ENCODE assay signal across 9 mouse cellular contexts in genomic region chr4:149886298-149887271, GRCm38 (mm10).
DNase-seq lines count a peak whose midpoint lies in the region; ATAC-seq and TF ChIP-seq lines count a peak whose summit lies in the region.
"Had no signal": no experiment of that assay in that cellular context is flagged by ENCODE, and none has a peak within 500 bp of the region (broad histone marks: within the 10 kb centered on the region; RNA-seq: fewer than 3 reads in every experiment).

No protein-coding gene starts in this region.

- DNase-seq in layer of hippocampus, adult 2 months (ENCODE audit: low spot score in 2 of 2): no peak
- DNase-seq in layer of hippocampus, postnatal 14 days (ENCODE audit: low spot score in 2 of 2): no peak
- DNase-seq in adrenal gland, postnatal 36 days: peak; percentile 43 to 73
- no peak for DNase-seq in heart, postnatal 0 days (ENCODE audit: low spot score)
- DNase-seq in left cerebral cortex, postnatal 25 days (ENCODE audit: low spot score in 2 of 2): no peak
- no peak for DNase-seq in left cerebral cortex, postnatal 10 days (ENCODE audit: extremely low spot score in 1 of 2, low spot score in 2 of 2)
- DNase-seq in right cerebral cortex, postnatal 25 days: no peak

- no peak overlapping the region for H3K4me2 ChIP-seq in heart, postnatal 0 days (ENCODE audit: low read depth, low read length)
- no peak overlapping the region for H3K4me2 ChIP-seq in limb, embryonic 12.5 days

- H3K27me3 ChIP-seq in heart, postnatal 0 days (ENCODE audit: control insufficient read depth, insufficient read depth, low read length): peaks cover 3% of the 10 kb centered on the region; the same call in 1 of the 2 replicates
- H3K27me3 ChIP-seq in limb, embryonic 12.5 days: no peaks in the 10 kb centered on the region

- no peak overlapping the region for H3K9ac ChIP-seq in heart, postnatal 0 days (replicated peaks; ENCODE audit: low read depth, low read length)
- no peak overlapping the region for H3K9ac ChIP-seq in limb, embryonic 12.5 days (replicated peaks)
- H3K9ac ChIP-seq: liver, embryonic 14.5 days had no signal

- no peak for TF ChIP-seq CTCF in layer of hippocampus, adult 2 months (conservative IDR thresholded peaks at IDR 0.05)
- no peak for TF ChIP-seq CTCF in heart, postnatal 0 days (IDR thresholded peaks at IDR 0.05; ENCODE audit: low read depth)

- TF ChIP-seq EP300 in heart, postnatal 0 days (IDR thresholded peaks at IDR 0.05; ENCODE audit: low read depth): no peak

- H3K4me1 ChIP-seq in heart, postnatal 0 days (ENCODE audit: control insufficient read depth, insufficient read depth): peaks cover 51% of the 10 kb centered on the region
- H3K4me1 ChIP-seq in limb, embryonic 12.5 days (replicated peaks): peaks cover 55% of the 10 kb centered on the region

- peak overlapping the region; percentile 74; the same call in 1 of the 2 replicates for H3K27ac ChIP-seq in layer of hippocampus, adult 2 months
- no peak overlapping the region for H3K27ac ChIP-seq in heart, postnatal 0 days (ENCODE audit: low read depth)
- peak overlapping the region; percentile 46 for H3K27ac ChIP-seq in limb, embryonic 12.5 days
- H3K27ac ChIP-seq: liver, embryonic 14.5 days had no signal

- intact Hi-C loops in left cerebral cortex, postnatal 25 days (cut with DNase I): no loop called here
- intact Hi-C loops in left cerebral cortex, postnatal 10 days (cut with DNase I): no loop called here

- H3K9me3 ChIP-seq in heart, postnatal 0 days (replicated peaks; ENCODE audit: control insufficient read depth, low read length): no peaks in the 10 kb centered on the region
- H3K9me3 ChIP-seq in limb, embryonic 12.5 days: no peaks in the 10 kb centered on the region

- H3K4me3 ChIP-seq in layer of hippocampus, adult 2 months: no peak overlapping the region
- no peak overlapping the region for H3K4me3 ChIP-seq in heart, postnatal 0 days (ENCODE audit: low read depth, low read length)
- no peak overlapping the region for H3K4me3 ChIP-seq in limb, embryonic 12.5 days (replicated peaks)

- whole genome bisulfite sequencing in heart, postnatal 0 days: 52% methylated on average over 18 of the region's 18 CpGs
- 51% methylated on average over 18 of the region's 18 CpGs for WGBS in limb, embryonic 12.5 days

- ATAC-seq in heart, postnatal 0 days (ENCODE audit: insufficient read depth, low read depth): 0 out of 2 replicates have a peak, but pooled peaks have one; percentile 5
- no peak for ATAC-seq in limb, embryonic 12.5 days (ENCODE audit: insufficient number of reproducible peaks, insufficient read depth, low FRiP score, low TSS enrichment, low read depth)

- H3K36me3 ChIP-seq in heart, postnatal 0 days (replicated peaks; ENCODE audit: control insufficient read depth, insufficient read depth, low read length): no peaks in the 10 kb centered on the region
- H3K36me3 ChIP-seq in limb, embryonic 12.5 days: no peaks in the 10 kb centered on the region

Comparison
In these comparisons a context has a peak if more than half of its experiments do, and no peak if none do; other contexts are left out.
1. DNase-seq: peak in adrenal gland, postnatal 36 days (2 of 2); none in layer of hippocampus, adult 2 months (0 of 2), layer of hippocampus, postnatal 14 days (0 of 2), heart, postnatal 0 days (single experiment), left cerebral cortex, postnatal 25 days (0 of 2), left cerebral cortex, postnatal 10 days (0 of 2) and right cerebral cortex, postnatal 25 days (single experiment).